Mouse (Mus musculus) midbrain, postnatal 0 days (tissue): Measurements from ENCODE around the gene Hikeshi. TPM values are rescaled to one million over a fixed set of nuclear protein-coding genes. Genes with fewer than 3 reads are reported as not detected.
A peak's percentile ranks its signal among the peaks of the same experiment; 100 is the strongest.

Experiments
- ATAC-seq: fragments of 200-750 bp; cut with Nextera tagmentation; 2 replicates; pipeline ENCODE4 v1.8.0; 2017; ENCODE audit warnings: moderate number of reproducible peaks, mild to moderate bottlenecking, moderate TSS enrichment, moderate library complexity; ENCODE audit not compliant: low FRiP score
- DNase-seq: peaks from one replicate; pipeline ENCODE4 v3.0.0-alpha.2; 2015; ENCODE audit warnings: low spot score
- H3K27ac ChIP-seq: fragments of 300-500 bp; sonication (generic); 2 replicates; pipeline ENCODE4 v1.5.1; 2014; ENCODE audit warnings: low read depth, mild to moderate bottlenecking, low read length, mixed read lengths
- H3K27me3 ChIP-seq: fragments of 300-500 bp; sonication (generic); 2 replicates; pipeline ENCODE4 v1.6.1; 2014; ENCODE audit warnings: low read length, control low read depth, mixed read lengths; ENCODE audit not compliant: insufficient read depth
- H3K36me3 ChIP-seq: fragments of 300-500 bp; sonication (generic); 2 replicates; pipeline ENCODE4 v1.6.1; 2014; ENCODE audit warnings: low read length, control low read depth, mixed read lengths; ENCODE audit not compliant: insufficient read depth
- H3K4me1 ChIP-seq: fragments of 300-500 bp; sonication (generic); 2 replicates; pipeline ENCODE4 v1.6.1; 2014; ENCODE audit warnings: mild to moderate bottlenecking, control low read depth, antibody characterized with exemption, low read length, mixed read lengths; ENCODE audit not compliant: insufficient read depth
- H3K4me2 ChIP-seq: fragments of 300-500 bp; sonication (generic); 2 replicates; pipeline ENCODE4 v1.6.1; 2014; ENCODE audit warnings: low read depth, mild to moderate bottlenecking, low read length, mixed read lengths; ENCODE audit not compliant: poor library complexity, severe bottlenecking
- H3K4me3 ChIP-seq: fragments of 300-500 bp; sonication (generic); 2 replicates; pipeline ENCODE4 v1.5.1; 2014; ENCODE audit warnings: low read depth, mild to moderate bottlenecking, low read length, moderate library complexity
- H3K9ac ChIP-seq: fragments of 300-500 bp; sonication (generic); replicated peaks from 2 replicates; pipeline ENCODE4 v1.6.1; 2014; ENCODE audit warnings: mild to moderate bottlenecking, low read length, moderate library complexity, mixed read lengths; ENCODE audit not compliant: poor library complexity, severe bottlenecking
- H3K9me3 ChIP-seq: fragments of 300-500 bp; sonication (generic); 2 replicates; pipeline ENCODE4 v1.6.1; 2016; ENCODE audit warnings: low read length, control low read depth
- CTCF ChIP-seq: IDR thresholded peaks from 2 replicates; pipeline ENCODE4 v1.5.1; 2016; ENCODE audit warnings: antibody characterized with exemption, mild to moderate bottlenecking
- WGBS: fragments of 180-500 bp; shearing (Covaris S2); extraction: QIAGEN DNeasy Blood & Tissue Kit; methylation state at CpG from one replicate; pipeline ENCODE4 v1.1.7; 2014; 5-methylcytosine and 5-hydroxymethylcytosine counted together
- polyA plus RNA-seq: library from polyadenylated mRNA; unstranded; fragments of >200 nt; fragmentation: Nextera tagmentation; extraction: Ambion mirVana; gene quantifications from 2 replicates; pipeline ENCODE4 v1.2.1, GENCODE M21; 2015
- total RNA-seq: library from RNA; depleted of rRNA; stranded (reverse); fragments of >200 nt; gene quantifications from 2 replicates; pipeline ENCODE4 v1.2.3, GENCODE M21; 2014

Gene Hikeshi
- total and polyA plus RNA-seq, 2 experiments from 2014 or later: 55.6 to 123 TPM

DNA sequence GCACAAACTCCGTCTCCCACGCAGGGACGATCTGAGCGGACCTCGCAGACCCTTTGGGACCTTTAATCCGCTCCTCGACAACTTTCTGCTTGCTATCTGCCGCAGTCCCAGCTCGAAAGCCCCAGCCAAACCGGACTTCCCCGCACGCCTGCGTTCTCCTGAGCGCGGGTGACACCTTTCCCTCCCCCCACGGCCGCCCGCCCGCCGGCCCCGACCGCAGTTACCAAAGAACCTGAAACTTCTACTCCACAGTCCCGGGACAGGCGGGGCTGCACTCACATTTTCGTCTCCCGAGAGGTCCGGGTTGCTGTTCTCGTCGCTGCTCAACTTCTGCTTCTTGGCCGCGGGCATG is 39.1 kb upstream of the Hikeshi start:
- DNase-seq (no peak), ATAC-seq (no peak; the same call in 1 of the 2 replicates)
- H3K4me3 ChIP-seq: peak overlapping the region; percentile 86
- 0 out of 2 replicates have a peak, but pooled peaks cover 3% of the 10 kb centered on the region for H3K4me1 ChIP-seq
- WGBS: 1% methylated on average over 31 of the region's 31 CpGs
- H3K9me3 ChIP-seq: no peaks in the 10 kb centered on the region
- no peak for TF ChIP-seq CTCF
- peak overlapping the region; percentile 100; the same call in 1 of the 2 replicates for H3K27ac ChIP-seq
- H3K27me3 ChIP-seq: no peaks in the 10 kb centered on the region
- H3K9ac ChIP-seq: peak overlapping the region; percentile 84
- H3K4me2 ChIP-seq: peak overlapping the region; percentile 92
- no peaks in the 10 kb centered on the region for H3K36me3 ChIP-seq

DNA sequence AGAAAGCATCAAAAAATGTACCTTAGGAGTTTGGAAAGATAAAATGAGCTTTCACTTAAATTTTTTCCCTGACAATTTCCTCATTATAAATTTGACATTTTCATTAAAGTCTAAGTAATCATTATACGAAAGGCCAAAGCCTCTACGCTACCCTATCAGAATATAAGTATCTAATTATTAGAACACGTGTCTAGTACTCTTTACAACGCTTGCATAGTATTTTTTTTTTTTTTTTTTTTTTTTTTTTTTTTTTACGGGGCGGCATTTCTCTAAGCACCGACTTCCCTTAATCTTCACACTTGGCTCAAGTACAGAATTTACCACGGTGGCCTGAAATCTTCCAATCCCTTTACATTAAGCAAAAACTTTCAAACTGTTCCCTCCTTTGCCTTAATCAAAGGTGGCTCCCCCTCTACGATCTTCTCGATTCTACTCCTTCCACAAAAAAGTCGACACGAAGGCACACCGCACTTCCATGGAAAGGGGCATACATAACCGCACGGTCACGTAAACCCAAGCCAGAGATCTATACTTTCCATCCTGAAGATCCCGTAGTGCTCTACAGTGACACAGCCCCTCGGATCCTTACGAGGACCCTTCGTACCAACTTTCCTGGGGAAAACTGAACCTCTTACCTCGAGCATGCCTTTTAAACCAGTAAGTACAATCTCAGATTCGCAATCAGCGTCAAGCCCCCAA is 38.6 kb upstream of the Hikeshi start:
- no peak for TF ChIP-seq CTCF
- DNase-seq: no peak
- peak overlapping the region; percentile 86 for H3K4me3 ChIP-seq

DNA sequence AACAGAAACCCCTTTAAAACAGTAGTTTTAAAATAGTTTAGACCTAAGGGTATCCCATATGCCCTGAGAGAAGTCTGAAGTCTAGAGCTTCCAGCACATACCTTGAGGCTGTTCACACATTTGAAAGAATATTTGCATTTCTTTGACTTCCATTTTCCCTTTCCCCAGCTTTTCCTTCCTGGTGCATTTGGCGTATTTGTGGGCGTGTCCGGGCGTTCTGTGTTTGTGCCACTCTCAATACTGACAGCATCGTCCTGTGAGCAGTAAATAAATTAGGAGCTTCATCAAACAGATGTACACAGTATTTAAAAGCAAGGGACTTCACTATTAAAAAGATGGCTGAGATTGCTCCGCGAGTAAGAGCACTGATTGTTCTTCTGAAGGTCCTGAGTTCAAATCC is 35.8 kb upstream of the Hikeshi start:
- no peaks in the 10 kb centered on the region for H3K27me3 ChIP-seq
- no peak for TF ChIP-seq CTCF
- ATAC-seq (no peak), DNase-seq (no peak)
- no peak overlapping the region for H3K4me2 ChIP-seq
- no peaks in the 10 kb centered on the region for H3K36me3 ChIP-seq
- WGBS: 95% methylated on average over 7 of the region's 7 CpGs
- H3K4me1 ChIP-seq: 0 out of 2 replicates have a peak, but pooled peaks cover 3% of the 10 kb centered on the region
- no peak overlapping the region for H3K9ac ChIP-seq
- H3K27ac ChIP-seq: no peak overlapping the region
- no peaks in the 10 kb centered on the region for H3K9me3 ChIP-seq
- no peak overlapping the region for H3K4me3 ChIP-seq

More for the DNA sequence above, 38.6 kb upstream of the Hikeshi start:
- Histone ChIP-seq H3K9me3 (no peaks in the 10 kb centered on the region), H3K36me3 (no peaks in the 10 kb centered on the region), H3K4me2 (peak overlapping the region; percentile 92), H3K27ac (peak overlapping the region; percentile 100), H3K4me1 (0 out of 2 replicates have a peak, but pooled peaks cover 3% of the 10 kb centered on the region), H3K9ac (peak overlapping the region; percentile 84), H3K27me3 (no peaks in the 10 kb centered on the region)
- 3% methylated on average over 23 of the region's 23 CpGs for WGBS
- ATAC-seq: no peak

DNA sequence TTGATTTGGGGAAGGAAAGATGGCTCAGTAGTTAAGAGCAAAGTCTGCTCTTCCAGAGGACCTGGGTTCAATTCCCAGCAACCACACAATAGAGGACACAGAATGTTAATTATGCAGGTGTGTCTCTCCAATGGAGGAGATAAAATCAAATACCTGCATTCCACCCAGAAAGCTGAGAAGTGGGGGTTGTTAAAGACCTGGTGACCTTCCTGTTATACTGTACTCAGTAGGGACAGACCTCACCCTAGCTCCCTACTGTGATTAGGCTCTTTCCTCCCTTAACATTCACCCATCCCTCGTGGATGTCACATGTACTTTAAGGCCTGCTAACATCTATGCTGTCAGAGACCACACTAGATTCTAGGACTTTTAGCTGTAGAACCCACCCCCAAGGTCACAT is 34.6 kb upstream of the Hikeshi start:
- no peaks in the 10 kb centered on the region for H3K36me3 ChIP-seq
- no peak overlapping the region for H3K27ac ChIP-seq
- ATAC-seq (no peak), DNase-seq (no peak)
- H3K9me3 ChIP-seq: no peaks in the 10 kb centered on the region
- TF ChIP-seq CTCF: no peak
- 96% methylated on average over 1 of the region's 1 CpGs for WGBS
- H3K4me3 ChIP-seq: no peak overlapping the region
- H3K9ac ChIP-seq: no peak overlapping the region
- H3K27me3 ChIP-seq: no peaks in the 10 kb centered on the region
- no peak overlapping the region for H3K4me2 ChIP-seq
- H3K4me1 ChIP-seq: 0 out of 2 replicates have a peak, but pooled peaks cover 3% of the 10 kb centered on the region

DNA sequence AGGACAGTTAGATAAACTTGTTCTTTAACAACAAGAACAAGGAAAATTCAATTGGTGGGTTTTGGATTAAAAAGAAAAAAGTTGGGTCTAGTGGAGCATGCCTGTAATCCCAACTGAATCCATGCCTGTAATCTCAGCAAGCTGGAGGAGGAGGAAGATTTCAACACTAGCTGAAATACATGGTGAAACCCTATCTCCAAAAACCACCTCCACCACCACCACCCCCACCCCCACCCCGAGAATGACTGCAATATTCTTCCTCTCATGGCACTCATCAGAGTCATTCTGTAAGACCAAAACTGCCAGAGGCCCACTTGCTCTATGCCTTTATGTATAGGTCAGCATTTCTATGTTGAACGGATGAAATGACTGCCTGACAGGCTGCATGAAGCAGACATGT is 26.2 kb upstream of the Hikeshi start:
- Histone ChIP-seq H3K9ac (no peak overlapping the region), H3K4me3 (no peak overlapping the region), H3K36me3 (peaks cover 5% of the 10 kb centered on the region; the same call in 1 of the 2 replicates), H3K4me2 (no peak overlapping the region), H3K27ac (no peak overlapping the region), H3K9me3 (no peaks in the 10 kb centered on the region), H3K4me1 (no peaks in the 10 kb centered on the region), H3K27me3 (no peaks in the 10 kb centered on the region)
- DNase-seq: no peak
- no peak for ATAC-seq
- WGBS: 90% methylated on average over 2 of the region's 2 CpGs
- TF ChIP-seq CTCF: no peak

DNA sequence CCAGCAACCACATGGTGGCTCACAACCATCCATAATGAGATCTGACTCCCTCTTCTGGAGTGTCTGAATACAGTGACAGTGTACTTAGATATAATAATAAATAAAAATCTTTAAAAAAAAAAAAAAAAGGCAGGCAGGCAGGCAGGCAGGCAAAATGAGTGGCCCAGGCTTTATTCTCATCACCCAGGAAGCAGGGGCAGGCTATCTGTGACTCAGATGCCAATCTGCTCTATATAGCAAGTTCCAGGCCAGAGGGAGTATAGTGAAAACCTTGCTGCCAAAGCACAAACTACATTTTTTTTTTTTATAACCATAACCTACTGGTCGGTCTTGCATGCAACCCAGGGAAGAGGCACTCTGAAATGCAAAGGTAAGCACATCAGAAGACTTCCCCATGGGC is 25.8 kb upstream of the Hikeshi start:
- no peak overlapping the region for H3K27ac ChIP-seq
- no peak for ATAC-seq
- peaks cover 5% of the 10 kb centered on the region; the same call in 1 of the 2 replicates for H3K36me3 ChIP-seq
- no peak for DNase-seq
- H3K4me1 ChIP-seq: no peaks in the 10 kb centered on the region
- no peaks in the 10 kb centered on the region for H3K27me3 ChIP-seq
- H3K9me3 ChIP-seq: no peaks in the 10 kb centered on the region
- WGBS: 85% methylated on average over 1 of the region's 1 CpGs
- no peak overlapping the region for H3K4me3 ChIP-seq
- no peak overlapping the region for H3K9ac ChIP-seq
- no peak overlapping the region for H3K4me2 ChIP-seq
- no peak for TF ChIP-seq CTCF
